Mouse (Mus musculus) ovary, adult 2 months (tissue): Measurements from ENCODE around the gene Nlrp1b. TPM values are rescaled to one million over a fixed set of nuclear protein-coding genes. Genes with fewer than 3 reads are reported as not detected.

Experiments
- polyA plus RNA-seq: library from polyadenylated mRNA; depleted of rRNA; stranded (reverse); fragments of >200 nt; gene quantifications from 2 replicates; pipeline ENCODE4 v1.2.3, GENCODE M21; 2012; rRNA removed

Gene Nlrp1b
- polyA plus RNA-seq: 0.09 and 0.15 TPM in 2 replicates

GRCm38 (mm10) chr11:71230684-71231480 is at the start of gene Nlrp1b:
Gene Nlrp1b, minus strand, starts transcription at chr11:71230733.

GRCm38 (mm10) chr11:71144661-71145060 is 85.9 kb downstream of the Nlrp1b start, which contains the start of gene Nlrp1a:
Gene Nlrp1a, minus strand, starts transcription at chr11:71144704.

Other genes with a start within 250 kb of the Nlrp1b start
- gene C1qbp, start 247.7 kb downstream of the Nlrp1b start, polyA plus RNA-seq: 270 and 676 TPM in 2 replicates
- gene Dhx33, start 226.3 kb downstream of the Nlrp1b start, polyA plus RNA-seq: 37.5 TPM in 2 replicates
- 2.0 and 2.9 TPM in 2 replicates for gene Mis12, start 211.1 kb downstream of the Nlrp1b start, polyA plus RNA-seq
- 4.6 and 5.7 TPM in 2 replicates for gene Derl2, start 210.9 kb downstream of the Nlrp1b start, polyA plus RNA-seq
- gene 6330403K07Rik, start 197.2 kb downstream of the Nlrp1b start, polyA plus RNA-seq: 3.8 and 4.0 TPM in 2 replicates
- 0.05 TPM in 2 replicates for gene Nlrp1a, start 86.0 kb downstream of the Nlrp1b start, polyA plus RNA-seq